Mouse (Mus musculus) bone marrow, adult 2 months (tissue): ENCODE data around the gene Wdfy2.

ENCODE experiments used
- CTCF ChIP-seq: fragments of 200-500 bp; IDR thresholded peaks from 2 replicates; pipeline ENCODE4 v1.5.1; 2011; ENCODE audit warnings: low read length, control low read depth; ENCODE audit not compliant: control insufficient read depth, insufficient read depth
- POLR2A ChIP-seq: fragments of 200-500 bp; IDR thresholded peaks from 2 replicates; pipeline ENCODE4 v1.6.1; 2011; ENCODE audit warnings: low read depth, mild to moderate bottlenecking, control low read depth, low read length, borderline replicate concordance; ENCODE audit not compliant: control insufficient read depth

GRCm38 (mm10) chr14:62855863-62856262, 18.4 kb downstream of the Wdfy2 start:
- TF ChIP-seq CTCF (no peak), POLR2A (no peak)
